ENCODE assay signal across 20 mouse cellular contexts in the genomic region with DNA sequence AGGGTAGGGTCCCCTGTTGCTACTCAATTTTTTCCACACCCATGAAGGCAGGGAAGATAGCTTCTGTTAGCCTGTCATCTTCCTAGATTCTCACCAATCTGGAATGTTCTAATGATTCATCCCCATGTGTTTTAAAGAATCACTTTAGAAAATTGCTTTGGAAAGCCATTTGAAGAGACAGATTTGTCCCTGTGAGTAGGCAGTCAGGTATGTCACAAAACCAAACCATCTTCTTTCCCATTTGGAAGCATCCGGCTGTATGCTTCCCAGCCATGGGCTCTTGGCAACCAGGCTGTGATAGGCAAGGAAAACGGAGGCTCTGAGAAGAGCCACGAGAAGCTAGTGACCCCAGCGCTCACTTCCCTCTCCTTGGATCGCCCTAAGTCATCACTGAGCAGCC. TPM values are rescaled to one million over a fixed set of nuclear protein-coding genes. Genes with fewer than 3 reads are reported as not detected.
DNase-seq lines count a peak whose midpoint lies in the region; ATAC-seq and TF ChIP-seq lines count a peak whose summit lies in the region.
"Had no signal": no experiment of that assay in that cellular context is flagged by ENCODE, and none has a peak within 500 bp of the region (broad histone marks: within the 10 kb centered on the region; RNA-seq: fewer than 3 reads in every experiment).

No protein-coding gene starts in this region.

- no peak for TF ChIP-seq POLR2A in cortical plate, adult 2 months (IDR thresholded peaks at IDR 0.05; ENCODE audit: extremely low read depth, insufficient read depth, low read length)

- ATAC-seq in midbrain, postnatal 0 days (ENCODE audit: low FRiP score) = no peak
- no peak for ATAC-seq in kidney, embryonic 15.5 days (replicated peaks; ENCODE audit: low FRiP score)
- ATAC-seq: CD4-positive, CD25-positive, alpha-beta regulatory T cell, adult 4 months; forebrain, embryonic 15.5 days; Patski had no signal

- H3K36me3 ChIP-seq in midbrain, embryonic 10.5 days = no peaks in the 10 kb centered on the region
- H3K36me3 ChIP-seq in midbrain, postnatal 0 days (ENCODE audit: insufficient read depth, low read length) = no peaks in the 10 kb centered on the region
- no peaks in the 10 kb centered on the region for H3K36me3 ChIP-seq in kidney, embryonic 15.5 days
- H3K36me3 ChIP-seq: embryonic facial prominence, embryonic 15.5 days; forebrain, embryonic 15.5 days; G1E; heart, embryonic 12.5 days; hindbrain, embryonic 10.5 days; hindbrain, embryonic 15.5 days had no signal

- H3K4me2 ChIP-seq in midbrain, postnatal 0 days (ENCODE audit: low read depth, low read length, poor library complexity, severe bottlenecking) = no peak overlapping the region
- no peak overlapping the region for H3K4me2 ChIP-seq in kidney, embryonic 15.5 days
- H3K4me2 ChIP-seq: embryonic facial prominence, embryonic 15.5 days; forebrain, embryonic 15.5 days; heart, embryonic 12.5 days; hindbrain, embryonic 15.5 days had no signal

- H3K27ac ChIP-seq in midbrain, embryonic 10.5 days (replicated peaks) = no peak overlapping the region
- H3K27ac ChIP-seq in midbrain, postnatal 0 days (ENCODE audit: low read depth, low read length) = no peak overlapping the region
- H3K27ac ChIP-seq in cortical plate, adult 2 months (ENCODE audit: insufficient read depth, low read length) = peak overlapping the region; percentile 59; the same call in 1 of the 2 replicates
- no peak overlapping the region for H3K27ac ChIP-seq in kidney, embryonic 15.5 days
- H3K27ac ChIP-seq: embryonic facial prominence, embryonic 15.5 days; forebrain, embryonic 15.5 days; hindbrain, embryonic 10.5 days; hindbrain, embryonic 15.5 days had no signal

- H3K9me3 ChIP-seq in midbrain, embryonic 10.5 days (replicated peaks) = no peaks in the 10 kb centered on the region
- H3K9me3 ChIP-seq in midbrain, postnatal 0 days (ENCODE audit: low read length) = no peaks in the 10 kb centered on the region
- no peaks in the 10 kb centered on the region for H3K9me3 ChIP-seq in kidney, embryonic 15.5 days (replicated peaks)
- H3K9me3 ChIP-seq: embryonic facial prominence, embryonic 15.5 days; forebrain, embryonic 15.5 days; G1E; heart, embryonic 12.5 days; hindbrain, embryonic 10.5 days; hindbrain, embryonic 15.5 days had no signal

- WGBS in midbrain, embryonic 10.5 days = 89% methylated on average over 5 of the region's 5 CpGs
- 88% methylated on average over 5 of the region's 5 CpGs for WGBS in midbrain, postnatal 0 days
- WGBS in kidney, embryonic 15.5 days = 73% methylated on average over 5 of the region's 5 CpGs

- no peak overlapping the region for H3K9ac ChIP-seq in midbrain, postnatal 0 days (replicated peaks; ENCODE audit: low read length, poor library complexity, severe bottlenecking)
- H3K9ac ChIP-seq in kidney, embryonic 15.5 days = no peak overlapping the region
- H3K9ac ChIP-seq: embryonic facial prominence, embryonic 15.5 days; forebrain, embryonic 15.5 days; heart, embryonic 12.5 days; hindbrain, embryonic 15.5 days had no signal

- peak; percentile 61 for DNase-seq in layer of hippocampus, adult 9-11 months
- no peak for DNase-seq in layer of hippocampus, postnatal 36 days
- peak; percentile 5 for DNase-seq in midbrain, embryonic 10.5 days (ENCODE audit: low spot score)
- DNase-seq in midbrain, postnatal 0 days (ENCODE audit: low spot score) = no peak
- DNase-seq: adrenal gland, adult 2 months; adrenal gland, postnatal 25 days; cerebellum, adult 2 months; cerebellum, postnatal 10 days; embryo, embryonic 11 days; gastrocnemius, postnatal 14 days had no signal

- peaks cover 25% of the 10 kb centered on the region for H3K4me1 ChIP-seq in midbrain, embryonic 10.5 days
- H3K4me1 ChIP-seq in midbrain, postnatal 0 days (ENCODE audit: insufficient read depth, low read length) = no peaks in the 10 kb centered on the region
- peaks cover 13% of the 10 kb centered on the region for H3K4me1 ChIP-seq in cortical plate, adult 2 months (ENCODE audit: control insufficient read depth, insufficient read depth, low read length)
- H3K4me1 ChIP-seq in kidney, embryonic 15.5 days = 0 out of 2 replicates have a peak, but pooled peaks cover 4% of the 10 kb centered on the region

- no peak for TF ChIP-seq CTCF in midbrain, postnatal 0 days (IDR thresholded peaks at IDR 0.05)
- TF ChIP-seq CTCF in cortical plate, adult 2 months (IDR thresholded peaks at IDR 0.05; ENCODE audit: extremely low read depth, insufficient read depth, low read length) = no peak

- H3K4me3 ChIP-seq in midbrain, embryonic 10.5 days = no peak overlapping the region
- H3K4me3 ChIP-seq in midbrain, postnatal 0 days (ENCODE audit: low read depth, low read length) = no peak overlapping the region
- H3K4me3 ChIP-seq in cortical plate, adult 2 months (ENCODE audit: insufficient read depth, low read length) = no peak overlapping the region
- H3K4me3 ChIP-seq in kidney, embryonic 15.5 days (replicated peaks) = no peak overlapping the region
- H3K4me3 ChIP-seq: embryonic facial prominence, embryonic 15.5 days; forebrain, embryonic 15.5 days; heart, embryonic 12.5 days; hindbrain, embryonic 10.5 days; hindbrain, embryonic 15.5 days had no signal

- H3K27me3 ChIP-seq in midbrain, embryonic 10.5 days (ENCODE audit: low read depth, poor library complexity, severe bottlenecking) = no peaks in the 10 kb centered on the region
- H3K27me3 ChIP-seq in midbrain, postnatal 0 days (ENCODE audit: insufficient read depth, low read length) = no peaks in the 10 kb centered on the region
- no peaks in the 10 kb centered on the region for H3K27me3 ChIP-seq in kidney, embryonic 15.5 days
- H3K27me3 ChIP-seq: embryonic facial prominence, embryonic 15.5 days; forebrain, embryonic 15.5 days; heart, embryonic 12.5 days; hindbrain, embryonic 15.5 days had no signal

RNA-seq across cellular contexts. Expression of a gene that starts 47.1 kb away (rescaled TPM):
- 1 to 10 TPM; 1.9 to 3.0 TPM for total RNA-seq in layer of hippocampus, postnatal 36 days (2021)
- 0.54 and 1.2 TPM in 2 replicates for polyA plus RNA-seq in midbrain, embryonic 10.5 days (2016; fragmentation: Nextera tagmentation; extraction: Ambion mirVana)
- not detected in 2 replicates for total RNA-seq in midbrain, postnatal 0 days (2014; rRNA removed)
- 0.98 and 1.1 TPM in 2 replicates for polyA plus RNA-seq in midbrain, postnatal 0 days (2015; fragmentation: Nextera tagmentation; extraction: Ambion mirVana)
- polyA plus RNA-seq in cortical plate, adult 2 months (2012; rRNA removed) = 1.4 and 1.6 TPM in 2 replicates
- 2.4 and 2.9 TPM in 2 replicates for polyA plus RNA-seq in kidney, embryonic 15.5 days (2015; fragmentation: Nextera tagmentation; extraction: Ambion mirVana)
- total RNA-seq: G1E had no signal
- polyA plus RNA-seq: G1E, Patski had no signal

Comparison
In these comparisons a context has a peak if more than half of its experiments do, and no peak if none do; other contexts are left out.
1. DNase-seq: peak in layer of hippocampus, adult 9-11 months (single experiment) and midbrain, embryonic 10.5 days (single experiment); none in layer of hippocampus, postnatal 36 days (0 of 2) and midbrain, postnatal 0 days (single experiment).